Mouse (Mus musculus) stomach, embryonic 15.5 days (tissue): Measurements from ENCODE around the gene Cnp. TPM values are rescaled to one million over a fixed set of nuclear protein-coding genes. Genes with fewer than 3 reads are reported as not detected.

Experiments used
- ATAC-seq: fragments of 200-750 bp; cut with Nextera tagmentation; 2 replicates; pipeline ENCODE4 v1.8.0; 2017; ENCODE audit warnings: low read depth, moderate number of reproducible peaks, moderate TSS enrichment; ENCODE audit not compliant: insufficient read depth, low FRiP score
- H3K27ac ChIP-seq: fragments of 300-500 bp; sonication (generic); 2 replicates; pipeline ENCODE4 v1.5.1; 2015; ENCODE audit warnings: mild to moderate bottlenecking, inconsistent platforms
- H3K27me3 ChIP-seq: fragments of 300-500 bp; sonication (generic); replicated peaks from 2 replicates; pipeline ENCODE4 v1.6.1; 2015; ENCODE audit warnings: inconsistent platforms
- H3K36me3 ChIP-seq: fragments of 300-500 bp; sonication (generic); 2 replicates; pipeline ENCODE4 v1.6.1; 2015; ENCODE audit warnings: inconsistent platforms
- H3K4me1 ChIP-seq: fragments of 300-500 bp; sonication (generic); 2 replicates; pipeline ENCODE4 v1.6.1; 2015; ENCODE audit warnings: inconsistent platforms
- H3K4me2 ChIP-seq: fragments of 300-500 bp; sonication (generic); 2 replicates; pipeline ENCODE4 v1.6.1; 2015; ENCODE audit warnings: mild to moderate bottlenecking, inconsistent platforms
- H3K4me3 ChIP-seq: fragments of 300-500 bp; sonication (generic); replicated peaks from 2 replicates; pipeline ENCODE4 v1.5.1; 2015; ENCODE audit warnings: inconsistent platforms
- H3K9ac ChIP-seq: fragments of 300-500 bp; sonication (generic); 2 replicates; pipeline ENCODE4 v1.6.1; 2015; ENCODE audit warnings: inconsistent platforms
- H3K9me3 ChIP-seq: fragments of 300-500 bp; sonication (generic); 2 replicates; pipeline ENCODE4 v1.6.1; 2016; ENCODE audit warnings: inconsistent platforms
- WGBS: fragments of 180-500 bp; shearing (Covaris S2); methylation state at CpG from one replicate; pipeline ENCODE4 v1.1.7; 2015; 5-methylcytosine and 5-hydroxymethylcytosine counted together
- polyA plus RNA-seq: library from polyadenylated mRNA; unstranded; fragments of >200 nt; fragmentation: Nextera tagmentation; extraction: Ambion mirVana; gene quantifications from 2 replicates; pipeline ENCODE4 v1.2.1, GENCODE M21; 2015

The Cnp gene
- polyA plus RNA-seq, 1 experiment from 2014 or later, result 35.3 TPM

DNA sequence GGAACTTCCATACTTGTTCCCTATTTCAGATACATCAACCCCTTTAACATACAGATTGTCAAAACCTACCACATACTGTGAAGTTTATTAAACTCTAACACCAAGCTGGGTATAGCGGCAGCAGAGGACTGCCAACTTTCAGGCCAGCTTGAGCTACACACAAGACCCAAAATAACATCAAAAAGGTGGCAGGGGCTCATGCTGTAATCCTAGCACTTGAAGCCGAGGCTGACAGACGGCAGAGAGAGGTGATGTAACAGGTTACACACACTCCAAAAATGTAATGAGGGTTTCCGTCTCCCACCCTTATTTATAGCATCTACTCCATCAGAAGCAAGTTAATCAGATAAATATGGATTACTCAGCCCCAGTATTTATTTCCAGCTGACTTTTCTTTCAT, 20.8 kb downstream of the Cnp start:
- no peak for ATAC-seq
- Histone ChIP-seq H3K9ac (no peak overlapping the region), H3K27ac (no peak overlapping the region), H3K36me3 (peaks cover 61% of the 10 kb centered on the region), H3K27me3 (no peaks in the 10 kb centered on the region), H3K4me3 (no peak overlapping the region), H3K4me1 (no peaks in the 10 kb centered on the region), H3K4me2 (no peak overlapping the region), H3K9me3 (no peaks in the 10 kb centered on the region)
- 87% methylated on average over 4 of the region's 4 CpGs for WGBS

DNA sequence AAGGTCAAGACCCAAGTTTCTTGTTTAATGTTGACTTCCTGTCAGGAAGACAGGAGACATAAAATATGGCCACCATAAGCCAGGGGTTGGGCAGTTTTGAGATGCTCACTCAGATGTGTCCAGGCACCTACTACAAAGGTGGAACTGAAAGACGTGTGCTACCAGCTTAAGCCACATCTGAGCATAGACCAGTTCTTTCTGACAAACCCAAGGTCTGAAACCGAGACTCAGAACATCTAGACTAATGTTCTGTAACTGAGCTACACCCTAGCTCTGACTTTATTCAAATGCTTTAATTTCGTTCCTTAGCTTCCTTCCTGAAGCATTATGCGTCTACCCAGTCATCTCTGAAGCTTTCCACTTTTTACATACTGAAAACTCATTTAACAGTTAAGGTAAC, 23.4 kb downstream of the Cnp start:
- Histone ChIP-seq H3K27ac (no peak overlapping the region), H3K9ac (no peak overlapping the region), H3K9me3 (no peaks in the 10 kb centered on the region), H3K27me3 (no peaks in the 10 kb centered on the region), H3K4me2 (no peak overlapping the region), H3K4me1 (no peaks in the 10 kb centered on the region), H3K4me3 (no peak overlapping the region), H3K36me3 (peaks cover 37% of the 10 kb centered on the region)
- no peak for ATAC-seq
- WGBS, result 75% methylated on average over 4 of the region's 4 CpGs

DNA sequence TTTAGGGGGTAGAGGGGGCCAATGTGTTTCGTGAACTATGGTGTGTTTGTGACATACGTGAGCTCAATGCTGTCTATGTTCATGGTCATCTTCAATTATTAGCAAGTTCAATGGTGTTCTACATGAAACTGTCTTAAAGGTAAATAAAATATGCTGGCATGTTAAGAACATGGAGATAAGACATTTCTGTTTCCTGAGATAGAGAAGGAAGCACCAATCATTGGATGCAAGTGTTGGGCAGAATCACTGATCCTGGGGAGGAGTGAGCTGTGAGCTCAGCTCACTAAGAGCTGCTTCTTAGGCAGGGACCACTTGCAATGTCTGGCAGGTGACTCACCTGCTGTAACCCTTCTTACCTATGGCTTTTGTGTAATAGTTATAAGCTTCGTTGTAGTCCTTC, 26.7 kb downstream of the Cnp start:
- no peak overlapping the region for H3K4me2 ChIP-seq
- no peak overlapping the region for H3K4me3 ChIP-seq
- H3K9me3 ChIP-seq, result no peaks in the 10 kb centered on the region
- no peaks in the 10 kb centered on the region for H3K27me3 ChIP-seq
- H3K36me3 ChIP-seq, result peaks cover 26% of the 10 kb centered on the region
- no peak overlapping the region for H3K9ac ChIP-seq
- ATAC-seq, result no peak
- no peak overlapping the region for H3K27ac ChIP-seq
- 95% methylated on average over 3 of the region's 3 CpGs for WGBS
- H3K4me1 ChIP-seq, result peaks cover 11% of the 10 kb centered on the region

DNA sequence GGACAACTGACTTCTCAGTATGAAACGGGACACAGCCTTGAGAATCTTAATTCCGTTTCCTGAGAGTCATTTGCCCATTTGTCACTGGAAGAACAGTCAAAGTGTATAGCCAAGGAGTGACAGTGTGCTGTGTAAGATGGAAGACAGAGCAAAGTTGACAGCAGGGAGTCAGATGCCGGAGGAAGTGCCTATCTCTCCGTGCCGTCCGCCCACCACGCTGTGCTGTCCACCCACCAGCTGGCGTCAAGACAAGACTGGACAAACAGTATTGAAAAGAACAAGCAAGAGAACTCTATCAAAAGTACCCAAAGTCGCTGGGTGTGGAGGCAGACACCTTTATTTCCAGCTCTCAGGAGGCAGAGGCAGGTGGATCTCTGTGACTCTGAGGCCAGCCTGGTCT, 28.5 kb downstream of the Cnp start:
- Histone ChIP-seq H3K36me3 (peaks cover 18% of the 10 kb centered on the region; the same call in 1 of the 2 replicates), H3K27me3 (no peaks in the 10 kb centered on the region), H3K4me2 (no peak overlapping the region), H3K4me1 (peaks cover 11% of the 10 kb centered on the region), H3K9me3 (no peaks in the 10 kb centered on the region), H3K4me3 (no peak overlapping the region), H3K27ac (no peak overlapping the region), H3K9ac (no peak overlapping the region)
- WGBS, result 85% methylated on average over 9 of the region's 9 CpGs
- ATAC-seq, result no peak

DNA sequence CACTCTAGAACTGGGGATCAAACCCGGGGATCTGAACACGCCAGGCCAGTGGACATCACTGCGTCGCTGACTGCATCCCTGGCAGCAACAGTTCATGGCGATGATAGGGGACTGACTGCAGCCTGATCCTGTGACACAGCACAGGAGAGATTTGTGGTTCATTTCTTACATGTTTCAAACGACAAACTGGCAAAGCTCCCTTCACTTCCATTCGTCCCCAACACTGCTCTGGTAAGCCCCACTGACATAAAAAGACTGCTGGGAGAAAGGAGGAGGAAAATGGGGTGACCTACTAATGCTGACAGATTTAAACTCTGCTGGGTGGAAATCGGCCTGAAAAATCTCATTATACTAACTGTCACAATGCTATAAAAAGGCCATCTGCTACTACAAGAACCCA, 29.1 kb downstream of the Cnp start:
- no peaks in the 10 kb centered on the region for H3K27me3 ChIP-seq
- no peak overlapping the region for H3K4me3 ChIP-seq
- H3K36me3 ChIP-seq, result peaks cover 12% of the 10 kb centered on the region; the same call in 1 of the 2 replicates
- peaks cover 11% of the 10 kb centered on the region for H3K4me1 ChIP-seq
- WGBS, result 77% methylated on average over 8 of the region's 8 CpGs
- H3K4me2 ChIP-seq, result no peak overlapping the region
- H3K9me3 ChIP-seq, result no peaks in the 10 kb centered on the region
- no peak overlapping the region for H3K9ac ChIP-seq
- H3K27ac ChIP-seq, result 0 out of 2 replicates have a peak overlapping the region, but pooled peaks have one; percentile 2
- ATAC-seq, result no peak

DNA sequence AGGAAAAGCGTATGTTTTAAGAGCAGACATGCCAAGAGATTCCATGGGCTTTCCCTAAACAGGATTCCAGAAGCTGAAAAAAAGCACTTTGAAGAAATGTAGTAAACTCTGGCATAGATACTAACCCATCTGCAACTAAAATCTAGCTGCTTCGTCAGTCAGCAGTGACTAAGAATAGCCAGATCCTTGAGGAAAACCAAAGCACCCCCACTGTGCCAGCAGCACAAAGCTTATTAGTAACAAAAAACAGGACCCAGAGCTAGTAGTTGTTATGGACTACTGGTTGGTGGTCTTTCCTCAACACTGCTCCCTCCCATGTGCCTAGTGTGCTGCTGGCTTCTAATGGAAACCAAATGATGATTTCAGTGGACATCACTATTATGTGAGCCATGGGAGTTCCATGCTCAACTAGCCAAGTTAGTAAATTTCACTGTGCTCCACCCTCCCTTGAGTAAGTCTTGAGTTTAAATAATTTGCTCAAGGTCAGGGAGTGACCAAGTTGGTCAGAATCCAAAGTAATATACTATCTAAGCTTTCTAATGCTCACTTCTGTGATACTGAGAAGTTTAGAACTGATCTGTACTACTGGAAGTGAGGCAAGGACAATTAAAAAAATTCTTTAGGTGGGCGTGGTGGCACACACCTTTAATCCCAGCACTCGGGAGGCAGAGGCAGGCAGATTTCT, 29.8 kb downstream of the Cnp start:
- 0 out of 2 replicates have a peak overlapping the region, but pooled peaks have one; percentile 2 for H3K27ac ChIP-seq

DNA sequence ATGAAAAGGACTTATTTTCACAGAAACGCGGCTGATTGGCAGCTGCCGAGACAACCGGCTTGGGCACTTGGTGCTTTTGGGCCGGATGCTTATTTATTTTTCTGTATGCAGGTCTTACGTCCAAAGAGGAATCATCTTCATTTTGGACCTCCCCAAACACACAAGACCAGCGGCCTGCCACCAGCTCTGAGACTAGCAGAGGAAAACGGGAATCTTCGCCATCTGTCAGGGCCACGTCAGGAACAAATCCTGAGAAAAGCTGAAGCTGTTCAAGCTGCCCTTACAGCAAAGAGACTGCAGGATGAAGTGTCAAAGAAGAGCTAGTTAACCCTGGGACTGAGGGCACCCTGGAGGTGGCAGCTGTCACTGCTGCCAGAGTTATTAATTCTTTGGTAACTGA, 30.7 kb downstream of the Cnp start:
- no peak for ATAC-seq
- 90% methylated on average over 10 of the region's 10 CpGs for WGBS
- Histone ChIP-seq H3K36me3 (peaks cover 3% of the 10 kb centered on the region; the same call in 1 of the 2 replicates), H3K9me3 (no peaks in the 10 kb centered on the region), H3K4me1 (peaks cover 23% of the 10 kb centered on the region), H3K4me2 (no peak overlapping the region), H3K4me3 (no peak overlapping the region), H3K27me3 (no peaks in the 10 kb centered on the region), H3K9ac (no peak overlapping the region), H3K27ac (no peak overlapping the region)

More for the DNA sequence above, 29.8 kb downstream of the Cnp start:
- H3K9ac ChIP-seq, result no peak overlapping the region
- 69% methylated on average over 4 of the region's 4 CpGs for WGBS
- peaks cover 8% of the 10 kb centered on the region; the same call in 1 of the 2 replicates for H3K36me3 ChIP-seq
- no peak for ATAC-seq
- no peak overlapping the region for H3K4me2 ChIP-seq
- H3K4me3 ChIP-seq, result no peak overlapping the region
- no peaks in the 10 kb centered on the region for H3K27me3 ChIP-seq
- peaks cover 15% of the 10 kb centered on the region for H3K4me1 ChIP-seq
- no peaks in the 10 kb centered on the region for H3K9me3 ChIP-seq

DNA sequence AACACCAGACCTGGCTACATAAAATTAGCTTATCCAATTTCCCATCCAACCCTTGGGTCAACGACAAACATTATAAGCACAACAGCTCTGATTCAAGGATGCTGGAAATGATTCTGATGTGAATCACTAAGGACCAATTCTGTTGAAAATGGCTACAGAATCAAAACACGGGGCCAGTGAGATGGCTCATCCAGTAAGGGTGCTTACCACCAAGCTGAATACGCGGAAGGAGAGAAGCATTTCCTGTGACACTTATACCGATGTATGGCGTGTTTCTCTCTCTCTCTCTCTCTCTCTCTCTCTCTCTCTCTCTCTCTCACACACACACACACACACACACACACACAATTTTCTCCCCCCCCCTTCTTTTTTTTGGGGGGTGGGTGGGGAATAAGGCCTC, 32.4 kb downstream of the Cnp start:
- H3K27ac ChIP-seq, result no peak overlapping the region
- H3K27me3 ChIP-seq, result no peaks in the 10 kb centered on the region
- H3K9ac ChIP-seq, result no peak overlapping the region
- no peak overlapping the region for H3K4me2 ChIP-seq
- H3K4me3 ChIP-seq, result no peak overlapping the region
- 0 out of 2 replicates have a peak, but pooled peaks cover 2% of the 10 kb centered on the region for H3K36me3 ChIP-seq
- H3K9me3 ChIP-seq, result no peaks in the 10 kb centered on the region
- 85% methylated on average over 6 of the region's 6 CpGs for WGBS
- H3K4me1 ChIP-seq, result peaks cover 24% of the 10 kb centered on the region
- ATAC-seq, result no peak

DNA sequence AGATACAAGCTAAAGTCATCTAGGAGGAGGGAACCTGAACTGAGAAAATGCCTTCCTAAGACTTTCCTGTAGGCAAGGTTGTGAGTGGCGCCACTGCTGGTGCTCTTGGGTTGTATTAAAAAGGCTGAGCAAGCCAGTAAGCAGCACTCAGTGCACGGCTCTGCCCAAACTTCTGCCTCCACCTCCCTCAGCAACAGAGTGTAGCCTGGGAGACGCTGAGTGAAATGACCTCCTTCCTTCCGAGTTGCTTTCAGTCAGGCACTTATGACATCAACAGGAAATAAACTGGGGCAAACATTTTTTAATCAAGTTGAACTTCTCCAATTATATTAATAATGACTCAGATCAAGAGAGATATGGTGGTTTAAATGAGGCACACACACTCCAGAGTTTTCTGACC, 34.1 kb downstream of the Cnp start:
- 52% methylated on average over 4 of the region's 4 CpGs for WGBS
- H3K4me2 ChIP-seq, result no peak overlapping the region
- H3K4me3 ChIP-seq, result no peak overlapping the region
- ATAC-seq, result no peak
- H3K27me3 ChIP-seq, result no peaks in the 10 kb centered on the region
- no peak overlapping the region for H3K9ac ChIP-seq
- no peaks in the 10 kb centered on the region for H3K9me3 ChIP-seq
- peaks cover 23% of the 10 kb centered on the region for H3K4me1 ChIP-seq
- H3K36me3 ChIP-seq, result 0 out of 2 replicates have a peak, but pooled peaks cover under 1% of the 10 kb centered on the region
- 0 out of 2 replicates have a peak overlapping the region, but pooled peaks have one; percentile 11 for H3K27ac ChIP-seq

DNA sequence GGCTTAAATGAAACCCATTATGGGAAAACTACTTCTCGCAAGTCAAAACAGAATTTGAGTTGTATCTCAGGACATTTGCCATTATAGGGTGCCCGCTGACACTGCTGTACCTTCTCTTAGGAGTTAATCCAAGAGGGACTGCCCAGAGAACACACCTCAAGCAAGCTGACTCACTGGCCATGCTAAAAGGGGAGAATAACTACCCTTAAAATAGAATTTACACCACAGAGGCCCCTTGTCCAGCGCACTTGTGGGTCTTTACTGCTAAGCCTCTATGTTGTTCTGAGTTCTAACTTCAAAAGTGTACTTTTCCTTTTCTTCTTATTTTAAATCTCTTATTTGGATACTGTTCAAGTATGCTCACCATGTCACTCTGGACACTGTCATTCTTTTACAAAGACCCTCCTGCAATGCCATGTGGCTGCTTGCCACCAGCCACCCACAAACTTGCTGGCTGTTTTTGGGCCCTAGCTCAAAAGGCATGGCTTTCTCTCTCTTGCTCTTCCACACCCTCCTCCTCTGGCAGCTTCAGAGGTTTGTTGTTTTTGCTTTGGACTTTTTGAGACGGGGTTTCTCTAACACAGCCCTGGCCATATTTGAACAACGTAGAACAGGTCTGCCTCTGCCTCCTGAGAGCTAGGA, 34.8 kb downstream of the Cnp start:
- no peak overlapping the region for H3K27ac ChIP-seq
- H3K27me3 ChIP-seq, result no peaks in the 10 kb centered on the region
- H3K36me3 ChIP-seq, result no peaks in the 10 kb centered on the region
- no peaks in the 10 kb centered on the region for H3K9me3 ChIP-seq
- WGBS, result 75% methylated on average over 5 of the region's 5 CpGs
- no peak overlapping the region for H3K4me3 ChIP-seq
- no peak overlapping the region for H3K4me2 ChIP-seq
- peaks cover 20% of the 10 kb centered on the region for H3K4me1 ChIP-seq
- H3K9ac ChIP-seq, result no peak overlapping the region
- no peak for ATAC-seq

DNA sequence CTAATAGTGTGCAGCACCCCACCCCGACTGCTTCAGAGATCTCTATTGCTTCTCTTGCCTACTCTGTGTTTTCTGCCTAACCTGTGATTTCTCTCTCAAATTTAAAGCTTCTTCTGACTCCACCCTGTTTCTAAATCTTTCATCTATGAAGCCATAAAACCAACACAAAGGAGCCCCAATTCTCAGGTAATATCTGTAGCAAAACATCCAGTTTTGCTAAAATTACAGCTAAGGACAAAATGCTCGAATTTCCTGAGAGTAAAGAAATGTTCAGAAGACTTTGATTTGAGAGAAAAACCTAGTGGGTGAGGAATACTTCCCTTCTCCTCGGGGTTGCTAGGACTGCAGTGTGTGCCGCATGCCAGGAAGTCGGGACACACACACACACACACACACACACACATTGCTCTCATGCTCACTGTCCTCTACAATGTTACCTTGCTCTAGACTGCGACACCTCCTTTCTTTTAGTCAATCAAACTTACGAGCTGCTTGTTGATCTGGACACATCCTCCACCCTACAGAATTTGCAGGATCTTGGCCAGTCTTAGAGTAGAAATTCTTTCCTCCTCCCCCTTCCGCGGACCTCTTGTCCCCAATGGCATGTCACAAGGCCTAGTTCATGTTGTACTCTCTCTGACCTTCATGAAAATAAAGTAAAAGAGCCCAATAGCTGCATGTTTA, 35.4 kb downstream of the Cnp start:
- 75% methylated on average over 9 of the region's 9 CpGs for WGBS
- ATAC-seq, result no peak
- H3K4me3 ChIP-seq, result no peak overlapping the region
- no peaks in the 10 kb centered on the region for H3K27me3 ChIP-seq
- H3K4me2 ChIP-seq, result no peak overlapping the region
- no peak overlapping the region for H3K9ac ChIP-seq
- H3K4me1 ChIP-seq, result peaks cover 18% of the 10 kb centered on the region
- H3K9me3 ChIP-seq, result no peaks in the 10 kb centered on the region
- H3K36me3 ChIP-seq, result no peaks in the 10 kb centered on the region
- H3K27ac ChIP-seq, result no peak overlapping the region

DNA sequence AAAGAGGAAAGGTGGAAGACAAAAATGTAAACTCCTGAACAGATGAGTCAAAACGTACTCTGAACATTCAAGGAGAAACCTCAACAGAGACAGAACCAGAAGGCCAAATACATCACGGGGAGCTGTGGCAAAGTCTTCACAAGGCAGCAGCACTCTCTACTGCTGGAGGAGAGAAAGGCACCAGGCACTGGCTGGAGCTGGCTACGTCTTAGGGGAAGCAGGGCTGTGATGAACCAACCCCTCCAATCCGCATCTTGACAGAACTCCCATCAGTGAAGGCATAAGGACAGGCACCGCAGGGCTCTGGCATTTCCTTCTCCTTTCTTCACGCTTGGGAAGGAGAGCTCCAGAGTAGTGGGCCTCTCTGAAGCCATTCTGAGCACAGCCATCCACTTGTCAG, 36.9 kb downstream of the Cnp start:
- peaks cover 16% of the 10 kb centered on the region; the same call in 1 of the 2 replicates for H3K4me1 ChIP-seq
- H3K27me3 ChIP-seq, result no peaks in the 10 kb centered on the region
- no peak overlapping the region for H3K4me2 ChIP-seq
- no peak overlapping the region for H3K4me3 ChIP-seq
- WGBS, result 82% methylated on average over 6 of the region's 6 CpGs
- ATAC-seq, result no peak
- H3K27ac ChIP-seq, result no peak overlapping the region
- no peaks in the 10 kb centered on the region for H3K9me3 ChIP-seq
- no peak overlapping the region for H3K9ac ChIP-seq
- no peaks in the 10 kb centered on the region for H3K36me3 ChIP-seq
